Mouse (Mus musculus) pancreas, adult 10 weeks (tissue): ENCODE measurements around the gene Ank2. TPM values are rescaled to one million over a fixed set of nuclear protein-coding genes. Genes with fewer than 3 reads are reported as not detected.

Experiments used
- polyA plus RNA-seq: library from polyadenylated mRNA; stranded (reverse); fragments of 350-450 nt; fragmentation: Illumina TruSeq; extraction: RNeasy Lipid Tissue Mini Kit (QIAGEN cat#74804); gene quantifications from one replicate; pipeline ENCODE4 v1.2.3, GENCODE M21; 2015; ENCODE audit warnings: low read depth, low replicate concordance; ENCODE audit not compliant: insufficient read depth

The Ank2 gene
- polyA plus RNA-seq = 5.7 TPM

DNA sequence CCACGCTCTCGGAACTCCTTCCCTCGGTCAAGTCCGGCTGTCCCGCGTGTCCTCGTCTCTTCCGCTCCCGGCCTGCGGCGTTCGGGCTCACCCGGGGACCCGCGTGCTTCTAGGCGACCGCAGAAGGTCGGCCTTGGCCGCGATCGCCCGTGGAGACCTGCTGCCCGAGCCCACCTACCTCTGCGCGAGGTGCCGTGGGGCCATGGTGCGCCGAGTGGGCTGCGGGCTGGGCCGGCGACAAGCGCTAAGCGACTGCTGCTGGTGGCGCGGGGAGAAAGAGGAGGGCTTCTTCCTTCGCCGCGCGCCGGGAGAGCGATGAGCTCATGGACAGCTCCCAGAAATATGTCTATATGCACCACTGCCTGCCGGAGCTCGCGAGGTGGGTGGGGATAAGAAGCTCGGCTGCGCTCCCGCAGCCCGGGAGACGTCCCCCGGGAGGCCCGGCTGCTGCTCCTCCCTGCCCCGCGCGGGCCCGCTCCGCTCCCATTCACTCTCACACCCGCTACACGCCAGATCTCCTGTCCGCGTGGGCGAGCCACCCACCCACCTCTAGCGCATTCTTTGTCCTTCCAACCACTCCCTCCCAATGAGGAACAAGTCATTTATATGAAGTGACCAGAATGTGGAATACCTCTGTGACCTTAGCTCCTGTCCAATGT lies at the start of gene Ank2:
Ank2 (minus strand) TSS at position 609 of the 659 bp plus-strand sequence.

Other genes starting within 250 kb of the Ank2 start
- 5.0 TPM for gene Larp7, start 54.0 kb upstream of the Ank2 start, polyA plus RNA-seq
- 0.20 TPM for gene Zgrf1, start 54.1 kb upstream of the Ank2 start, polyA plus RNA-seq
- gene Neurog2, start 133.8 kb upstream of the Ank2 start, polyA plus RNA-seq = not detected